Mouse (Mus musculus) adrenal gland, postnatal 36 days (tissue): ENCODE results near the gene Mrpl2. TPM values are rescaled to one million over a fixed set of nuclear protein-coding genes. Genes with fewer than 3 reads are reported as not detected.

Experiments used
- DNase-seq, 2 experiments: peaks; one replicate each; pipeline ENCODE4 v3.0.0; 2021; ENCODE audit warnings: mixed read lengths in 1 of 2
- long read RNA-seq, 2 experiments: library from polyadenylated mRNA; stranded (forward); transcript quantifications; one replicate each; pipeline ENCODE4 v2.0.0; 2021; ENCODE audit warnings: borderline sequencing depth in 2 of 2
- total RNA-seq, 2 experiments: library from RNA; stranded (reverse); gene quantifications; 2 replicates each; pipeline ENCODE4 v1.2.3; 2021

Gene Mrpl2
- total RNA-seq: 100 to 1,000 TPM in 1 of 2 experiments, 10 to 100 TPM in 1; 92.6 to 114 TPM
- long read RNA-seq, experiment 1, transcript Mrpl2-201 (7 exons, 1,031 nt): major isoform, 112 of 137 reads
- long read RNA-seq, experiment 1, partial matches to known transcripts: 3 of 137 reads
- long read RNA-seq, experiment 1, other reads (novel, unspliced or antisense): 18 of 137 reads
- long read RNA-seq, experiment 2, transcript Mrpl2-201 (7 exons, 1,031 nt): major isoform, 37 of 47 reads
- long read RNA-seq, experiment 2, partial matches to known transcripts: 2 of 47 reads
- long read RNA-seq, experiment 2, other reads (novel, unspliced or antisense): 8 of 47 reads

GRCm38 (mm10) chr17:46645561-46646321 lies at the start of gene Mrpl2, which contains the start of gene Klc4:
Gene Mrpl2 (plus strand): TSS chr17:46646229.
Gene Klc4 (minus strand): TSS chr17:46646022.
- DNase-seq: peak; percentile 95 to 98

DNA sequence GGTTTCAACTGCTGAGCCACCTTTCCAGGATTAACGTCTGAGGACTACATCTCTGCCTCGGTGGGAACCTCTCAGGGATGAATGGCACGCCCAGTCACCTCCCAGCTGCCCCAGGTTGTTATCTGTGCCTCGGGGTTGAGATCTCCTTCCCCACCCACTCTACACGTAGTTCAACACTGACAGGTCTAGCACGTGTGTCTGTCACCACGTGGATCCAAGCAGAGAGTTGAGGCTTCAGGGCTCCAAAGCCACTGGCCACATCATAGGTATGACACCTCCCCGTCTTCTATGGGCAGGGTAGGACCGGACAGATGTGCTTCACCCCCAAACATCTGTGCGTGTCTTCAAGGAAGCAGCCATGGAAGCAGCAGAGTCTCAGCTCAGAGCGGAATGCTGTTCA lies 48.1 kb upstream of the Mrpl2 start:
- DNase-seq: no peak

GRCm38 (mm10) chr17:46598963-46599362 lies 47.1 kb upstream of the Mrpl2 start:
- no peak for DNase-seq

- no peak for DNase-seq
Measured at GRCm38 (mm10) chr17:46600569-46600968, 45.5 kb upstream of the Mrpl2 start.

DNA sequence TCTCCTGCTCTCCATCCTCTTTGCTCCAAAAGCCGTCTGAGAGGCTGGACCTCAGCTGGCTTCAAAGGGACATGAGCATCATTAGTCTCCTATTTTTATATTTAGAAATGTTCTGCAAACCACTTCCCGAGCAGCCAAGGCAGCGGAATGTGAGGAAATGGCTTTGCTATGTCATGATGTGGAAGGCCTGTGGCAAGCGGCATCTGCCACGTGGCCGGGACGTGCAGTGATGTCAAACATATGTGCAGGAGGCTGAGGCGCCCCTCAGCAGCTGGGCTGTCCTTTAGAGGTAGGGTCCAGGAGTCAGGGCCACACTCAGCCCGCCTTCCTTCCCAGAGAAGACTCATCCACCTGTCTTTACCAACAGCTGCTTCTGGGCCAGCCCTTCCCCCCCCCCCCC lies 43.8 kb upstream of the Mrpl2 start:
- no peak for DNase-seq

DNA sequence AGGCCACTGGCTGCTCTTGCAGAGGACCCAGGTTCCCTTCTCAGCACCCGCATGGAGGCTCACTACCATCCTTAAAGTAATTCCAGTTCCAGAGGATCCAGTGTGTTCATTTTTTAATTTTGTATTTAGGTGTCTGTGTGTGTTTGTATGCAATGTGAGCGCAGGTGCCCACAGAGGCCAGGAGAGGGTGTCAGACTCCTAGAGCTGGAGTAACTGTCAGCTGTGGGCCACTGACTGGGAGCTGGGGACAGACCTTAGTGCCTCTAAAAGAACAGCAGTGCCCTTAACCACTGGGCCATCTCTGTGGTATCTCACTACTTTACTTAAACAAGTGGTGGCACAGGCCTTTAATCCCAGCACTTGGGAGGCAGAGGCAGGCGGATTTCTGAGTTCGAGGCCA lies 42.8 kb upstream of the Mrpl2 start:
- no peak for DNase-seq

GRCm38 (mm10) chr17:46605126-46605525 lies 40.9 kb upstream of the Mrpl2 start:
- DNase-seq: no peak

DNA sequence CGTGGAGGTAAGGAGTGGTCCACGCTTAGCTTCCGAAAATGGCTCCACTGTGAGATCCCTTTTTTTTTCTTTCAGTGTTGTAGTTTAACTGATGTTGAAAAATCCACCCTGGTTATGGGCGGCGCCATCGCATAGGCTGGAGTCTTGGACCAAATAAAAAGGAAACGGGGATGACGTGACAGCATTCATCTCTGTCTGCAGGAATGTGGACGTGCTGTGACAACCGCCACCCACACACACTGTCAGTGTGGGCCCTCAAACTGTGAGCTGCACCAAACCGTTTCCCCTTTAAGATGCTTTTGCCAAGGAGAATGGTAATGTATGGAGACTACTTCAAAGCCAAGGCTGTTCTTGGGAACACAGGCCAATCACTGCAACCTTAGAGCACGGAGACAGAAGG lies 40.0 kb upstream of the Mrpl2 start:
- DNase-seq: no peak

- DNase-seq: peak; percentile 23 to 48
Measured at GRCm38 (mm10) chr17:46609721-46610514, 36.1 kb upstream of the Mrpl2 start.

GRCm38 (mm10) chr17:46611316-46611715 lies 34.7 kb upstream of the Mrpl2 start:
- no peak for DNase-seq

DNA sequence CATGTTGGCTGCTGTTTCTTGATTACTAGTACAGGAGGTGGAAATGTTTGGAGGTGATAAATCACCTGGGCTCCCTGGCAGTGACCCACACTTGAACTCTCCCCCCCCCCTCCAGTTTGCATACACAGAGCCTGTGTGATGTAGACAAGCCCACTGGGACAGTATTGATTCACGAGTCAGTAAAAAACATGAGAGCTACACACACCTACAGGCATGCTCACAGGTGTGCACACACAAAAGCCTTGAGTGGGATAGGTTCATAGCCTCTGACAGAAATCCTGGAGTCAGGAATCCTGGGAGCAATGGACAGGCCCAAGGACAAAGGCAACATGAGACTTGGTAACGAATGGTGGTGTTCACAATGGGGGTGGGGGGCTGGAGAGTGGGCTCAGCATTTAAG lies 33.8 kb upstream of the Mrpl2 start:
- no peak for DNase-seq

- peak in 1 of 2 experiments; percentile 7 for DNase-seq
Measured at GRCm38 (mm10) chr17:46612820-46613219, 33.2 kb upstream of the Mrpl2 start.

- no peak for DNase-seq
Measured at GRCm38 (mm10) chr17:46613229-46613628, 32.8 kb upstream of the Mrpl2 start.

DNA sequence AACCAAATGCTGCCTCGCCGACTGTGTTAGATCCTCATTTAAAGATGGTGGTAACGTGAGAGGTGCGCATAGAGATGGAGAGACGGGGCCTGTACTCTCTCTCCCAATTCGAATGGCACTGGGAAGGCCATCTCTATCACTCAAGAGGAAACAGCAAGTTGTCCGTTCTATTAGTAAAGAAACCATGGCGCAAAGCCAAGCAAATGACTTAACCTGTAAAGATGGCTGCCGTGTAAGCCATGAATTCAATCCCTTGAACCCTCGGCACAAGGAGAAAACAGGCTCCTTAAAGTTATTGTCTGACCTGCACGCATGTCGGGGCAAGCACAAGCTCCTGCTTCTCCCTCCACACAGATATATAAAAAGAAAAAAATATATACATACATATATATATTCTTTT lies 28.2 kb upstream of the Mrpl2 start:
- no peak for DNase-seq

GRCm38 (mm10) chr17:46618394-46618768 lies 27.6 kb upstream of the Mrpl2 start:
- DNase-seq: no peak

DNA sequence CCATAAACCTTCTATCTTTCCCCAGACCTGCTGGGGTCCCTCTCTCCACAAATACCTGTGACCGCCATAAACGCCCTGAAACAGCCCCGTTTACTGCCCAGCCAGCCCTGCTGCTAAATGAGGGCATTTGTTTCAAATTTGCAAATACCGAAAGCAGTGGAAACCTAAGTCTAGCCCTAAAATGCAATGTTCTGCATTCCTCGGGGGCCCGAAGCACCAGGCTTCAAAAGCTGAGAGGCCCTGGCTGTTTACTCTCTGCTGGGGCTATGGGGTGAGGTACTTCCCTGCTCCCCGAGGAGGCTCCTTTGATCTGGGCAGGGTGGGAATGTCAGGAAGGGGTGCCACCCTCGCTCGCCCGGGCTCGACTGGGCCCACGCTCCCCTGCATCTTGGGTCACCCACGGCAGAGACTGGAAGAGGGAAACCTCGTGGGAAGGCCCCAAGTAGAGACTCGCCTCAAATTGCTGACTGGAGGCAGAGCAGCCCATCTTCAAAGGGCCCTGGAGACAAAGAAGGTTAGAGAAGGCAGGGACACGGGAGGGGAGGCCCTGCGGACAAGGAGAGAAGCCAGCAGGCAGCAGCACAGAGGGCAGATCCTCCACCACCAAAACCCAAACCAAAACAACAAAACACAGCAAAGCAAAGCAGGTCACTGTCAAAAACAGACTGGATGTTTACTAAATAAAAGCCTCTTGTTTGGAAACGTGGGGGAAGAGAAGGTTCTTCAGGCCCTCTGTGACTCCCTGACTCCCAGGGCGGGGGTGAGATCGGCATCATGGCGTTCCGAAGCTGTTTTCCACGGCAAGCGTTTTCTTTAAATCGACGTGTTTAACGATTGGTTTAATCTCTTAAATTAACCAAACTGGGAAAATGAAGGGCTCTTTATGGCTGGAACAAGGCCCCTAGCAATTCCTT lies 27.0 kb upstream of the Mrpl2 start:
- no peak for DNase-seq

GRCm38 (mm10) chr17:46619683-46620357 lies 26.2 kb upstream of the Mrpl2 start:
- DNase-seq: no peak

- peak; percentile 72 to 76 for DNase-seq
Measured at GRCm38 (mm10) chr17:46621324-46621723, 24.7 kb upstream of the Mrpl2 start.

DNA sequence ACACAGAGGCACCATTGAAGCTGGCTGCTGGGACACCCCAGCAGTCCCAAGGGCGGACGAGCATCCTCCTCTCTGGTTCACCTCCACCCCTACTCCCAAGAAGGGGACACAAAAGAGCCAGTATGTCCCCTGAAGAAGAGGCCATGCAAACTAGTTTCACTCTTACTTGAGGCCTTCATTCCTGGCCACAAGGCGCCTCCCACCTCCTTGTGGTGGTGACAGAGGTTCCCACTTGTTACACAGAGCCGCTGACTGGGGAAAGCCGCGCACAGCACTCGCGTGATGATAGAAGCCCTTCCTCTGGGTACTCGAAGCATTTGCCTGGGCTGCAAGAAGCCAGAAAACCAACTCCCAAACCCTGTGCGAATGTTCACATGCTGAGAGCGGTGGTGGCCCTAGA lies 23.8 kb upstream of the Mrpl2 start:
- no peak for DNase-seq

DNA sequence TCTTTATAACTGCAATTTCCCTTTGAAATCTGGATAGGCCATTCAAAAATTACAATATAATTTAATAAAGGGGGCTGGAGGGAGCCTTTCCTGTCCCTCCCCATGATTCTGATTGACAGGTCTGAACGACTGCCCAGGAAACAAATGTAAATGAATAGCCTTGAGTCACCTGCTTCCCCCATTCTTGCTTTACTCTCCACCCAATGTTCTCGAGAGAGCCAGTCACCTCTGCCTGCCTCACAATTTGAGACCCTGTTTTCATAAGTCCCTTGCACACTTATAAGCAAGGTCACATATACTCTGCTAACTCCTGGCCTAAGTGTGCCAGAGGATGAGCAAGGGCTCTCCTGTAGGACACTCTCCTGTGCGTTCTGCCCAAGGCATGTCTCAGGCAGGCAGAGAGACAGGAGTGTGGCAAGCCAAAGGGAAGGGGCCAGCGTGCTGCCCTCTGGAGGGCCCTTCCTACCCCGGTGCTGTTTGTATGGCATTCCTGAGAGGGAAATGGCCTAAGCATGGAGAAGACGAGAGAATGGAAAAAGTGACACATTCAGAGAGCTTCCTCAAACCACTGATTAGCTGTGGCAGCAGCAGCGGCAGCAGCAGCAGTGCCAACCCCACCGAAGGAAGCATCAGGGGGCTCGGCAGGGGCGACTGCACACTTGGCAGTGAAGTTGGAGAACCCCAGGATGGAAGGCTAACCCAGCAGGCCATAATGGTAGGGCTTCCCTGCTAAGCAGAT lies 22.0 kb upstream of the Mrpl2 start:
- no peak for DNase-seq
